Mouse (Mus musculus): ENCODE measurements around the gene Dclre1a. TPM values are rescaled to one million over a fixed set of nuclear protein-coding genes. Genes with fewer than 3 reads are reported as not detected.
A peak's percentile ranks its signal among the peaks of the same experiment; 100 is the strongest.

Dclre1a gene
- polyA plus RNA-seq, 1 experiment: 5.7 TPM

- Histone ChIP-seq H3K4me3 (ENCODE audit: insufficient read depth, low read depth, low read length) (no peak overlapping the region), H3K27me3 (replicated peaks; ENCODE audit: control insufficient read depth, insufficient read depth, low read length) (no peaks in the 10 kb centered on the region), H3K27ac (ENCODE audit: insufficient read depth, low read depth, low read length) (no peak overlapping the region), H3K4me1 (ENCODE audit: control insufficient read depth, insufficient read depth, low read length) (no peaks in the 10 kb centered on the region), H3K36me3 (ENCODE audit: control insufficient read depth, insufficient read depth, low read length) (no peaks in the 10 kb centered on the region; the same call in 1 of the 2 replicates)
- no peak for DNase-seq
- TF ChIP-seq CTCF (conservative IDR thresholded peaks at IDR 0.05; ENCODE audit: insufficient read depth, insufficient read length, low read depth, low read length) (no peak), POLR2A (IDR thresholded peaks at IDR 0.05; ENCODE audit: low read depth, low read length) (no peak)
- 87% methylated on average over 8 of the region's 8 CpGs for WGBS
Measured at GRCm38 (mm10) chr19:56570781-56571180, 22.8 kb upstream of the Dclre1a start.

DNA sequence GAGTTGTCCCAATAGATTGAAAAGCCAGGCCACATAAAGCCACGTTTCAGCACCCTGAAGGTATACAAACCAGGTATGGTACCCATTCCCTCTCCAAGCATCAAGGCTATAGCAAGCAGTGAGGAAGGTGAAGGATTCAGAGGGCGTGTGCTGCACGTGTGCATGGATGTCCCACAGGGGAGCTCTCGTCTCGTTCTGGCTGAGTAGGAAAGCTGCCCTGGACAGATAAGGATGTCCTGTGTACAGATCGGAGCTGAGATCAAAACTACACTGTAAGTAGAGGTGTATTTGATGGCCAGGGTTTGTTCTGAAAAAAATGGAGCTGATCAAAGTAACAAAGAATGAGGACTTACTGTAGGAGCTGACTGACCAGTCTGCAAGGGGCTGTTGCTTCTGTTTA is 18.9 kb upstream of the Dclre1a start:
- no peak overlapping the region for H3K4me3 ChIP-seq (ENCODE audit: insufficient read depth, low read depth, low read length)
- H3K27me3 ChIP-seq (replicated peaks; ENCODE audit: control insufficient read depth, insufficient read depth, low read length): no peaks in the 10 kb centered on the region
- TF ChIP-seq POLR2A (IDR thresholded peaks at IDR 0.05; ENCODE audit: low read depth, low read length) (no peak), CTCF (conservative IDR thresholded peaks at IDR 0.05; ENCODE audit: insufficient read depth, insufficient read length, low read depth, low read length) (no peak)
- H3K27ac ChIP-seq (ENCODE audit: insufficient read depth, low read depth, low read length): no peak overlapping the region
- no peaks in the 10 kb centered on the region for H3K4me1 ChIP-seq (ENCODE audit: control insufficient read depth, insufficient read depth, low read length)
- no peaks in the 10 kb centered on the region for H3K36me3 ChIP-seq (ENCODE audit: control insufficient read depth, insufficient read depth, low read length)
- no peak for DNase-seq
- WGBS: 90% methylated on average over 6 of the region's 6 CpGs

DNA sequence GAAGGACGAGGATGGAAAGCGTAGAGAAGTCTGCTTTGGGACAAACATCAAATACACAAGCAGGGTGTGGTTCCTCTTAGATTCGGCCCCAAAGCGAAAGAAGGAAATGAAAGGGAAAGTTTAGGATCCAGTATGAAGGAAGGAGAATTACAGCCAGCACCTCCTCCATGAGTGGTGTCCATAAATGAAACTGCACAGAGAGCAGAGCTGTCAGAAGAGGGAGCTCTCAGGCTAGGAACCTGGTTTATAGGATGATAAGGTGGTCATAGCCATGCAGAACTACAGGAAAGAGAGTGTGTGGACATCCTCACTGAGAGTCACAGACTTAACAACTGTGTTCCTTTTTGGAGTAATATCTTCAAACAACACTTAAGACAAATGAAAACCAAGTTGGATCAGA is 18.0 kb upstream of the Dclre1a start:
- DNase-seq: peak; percentile 68
- TF ChIP-seq CTCF (conservative IDR thresholded peaks at IDR 0.05; ENCODE audit: insufficient read depth, insufficient read length, low read depth, low read length) (peak; percentile 58), POLR2A (IDR thresholded peaks at IDR 0.05; ENCODE audit: low read depth, low read length) (no peak)
- 63% methylated on average over 4 of the region's 4 CpGs for WGBS

GRCm38 (mm10) chr19:56565358-56565757 is 17.3 kb upstream of the Dclre1a start:
- H3K27me3 ChIP-seq (replicated peaks; ENCODE audit: control insufficient read depth, insufficient read depth, low read length): no peaks in the 10 kb centered on the region
- 64% methylated on average over 6 of the region's 6 CpGs for WGBS
- H3K36me3 ChIP-seq (ENCODE audit: control insufficient read depth, insufficient read depth, low read length): no peaks in the 10 kb centered on the region
- TF ChIP-seq CTCF (conservative IDR thresholded peaks at IDR 0.05; ENCODE audit: insufficient read depth, insufficient read length, low read depth, low read length): peak; percentile 51; the same call in 1 of the 2 replicates
- TF ChIP-seq POLR2A (IDR thresholded peaks at IDR 0.05; ENCODE audit: low read depth, low read length): no peak
- no peak overlapping the region for H3K4me3 ChIP-seq (ENCODE audit: insufficient read depth, low read depth, low read length)
- H3K4me1 ChIP-seq (ENCODE audit: control insufficient read depth, insufficient read depth, low read length): no peaks in the 10 kb centered on the region
- peak; percentile 32 for DNase-seq
- no peak overlapping the region for H3K27ac ChIP-seq (ENCODE audit: insufficient read depth, low read depth, low read length)

More for the DNA sequence above, 18.0 kb upstream of the Dclre1a start:
- Histone ChIP-seq H3K4me1 (ENCODE audit: control insufficient read depth, insufficient read depth, low read length) (no peaks in the 10 kb centered on the region), H3K36me3 (ENCODE audit: control insufficient read depth, insufficient read depth, low read length) (no peaks in the 10 kb centered on the region), H3K27me3 (replicated peaks; ENCODE audit: control insufficient read depth, insufficient read depth, low read length) (no peaks in the 10 kb centered on the region), H3K27ac (ENCODE audit: insufficient read depth, low read depth, low read length) (no peak overlapping the region), H3K4me3 (ENCODE audit: insufficient read depth, low read depth, low read length) (no peak overlapping the region)

- H3K4me3 ChIP-seq (ENCODE audit: insufficient read depth, low read depth, low read length): no peak overlapping the region
- no peak for DNase-seq
- no peak for TF ChIP-seq CTCF (conservative IDR thresholded peaks at IDR 0.05; ENCODE audit: insufficient read depth, insufficient read length, low read depth, low read length)
- no peak for TF ChIP-seq POLR2A (IDR thresholded peaks at IDR 0.05; ENCODE audit: low read depth, low read length)
- no peak overlapping the region for H3K27ac ChIP-seq (ENCODE audit: insufficient read depth, low read depth, low read length)
- H3K36me3 ChIP-seq (ENCODE audit: control insufficient read depth, insufficient read depth, low read length): no peaks in the 10 kb centered on the region
- no peaks in the 10 kb centered on the region for H3K4me1 ChIP-seq (ENCODE audit: control insufficient read depth, insufficient read depth, low read length)
- WGBS: 82% methylated on average over 3 of the region's 3 CpGs
- H3K27me3 ChIP-seq (replicated peaks; ENCODE audit: control insufficient read depth, insufficient read depth, low read length): no peaks in the 10 kb centered on the region
Measured at GRCm38 (mm10) chr19:56563469-56563868, 15.4 kb upstream of the Dclre1a start.

DNA sequence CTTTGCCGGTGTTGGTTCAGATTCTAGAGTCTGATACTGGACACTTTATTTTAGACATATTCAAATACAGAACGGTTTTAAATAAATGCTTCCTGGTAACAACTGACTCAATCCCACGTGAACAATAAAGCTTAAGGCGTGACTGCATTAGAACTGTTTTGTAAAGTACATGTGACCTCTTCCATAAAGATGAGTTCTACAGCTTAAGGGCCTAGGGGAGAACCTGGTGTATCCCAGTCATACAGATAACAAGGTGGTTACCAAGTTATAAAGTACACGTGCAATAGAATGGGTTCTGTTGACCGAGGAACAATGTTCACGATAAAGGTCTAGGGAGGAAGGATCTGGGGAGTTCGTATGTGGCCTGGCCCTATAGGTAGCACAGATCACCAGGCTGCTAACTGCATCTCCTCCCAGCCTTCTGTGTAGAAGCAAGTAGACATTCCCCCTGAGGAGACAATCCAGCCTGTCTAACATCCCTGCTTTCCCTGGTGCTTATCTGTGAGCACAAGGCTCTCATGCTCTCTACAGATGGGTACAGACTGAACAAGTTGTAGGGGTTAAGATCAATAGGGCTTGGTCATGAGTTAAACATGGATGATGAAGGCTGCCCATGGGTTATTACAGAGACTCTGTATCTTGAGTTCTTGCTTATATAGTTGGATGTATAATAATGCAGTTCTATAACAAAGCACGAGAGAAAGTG is 14.6 kb upstream of the Dclre1a start:
- no peak for DNase-seq
- Histone ChIP-seq H3K27me3 (replicated peaks; ENCODE audit: control insufficient read depth, insufficient read depth, low read length) (no peaks in the 10 kb centered on the region), H3K4me3 (ENCODE audit: insufficient read depth, low read depth, low read length) (no peak overlapping the region), H3K4me1 (ENCODE audit: control insufficient read depth, insufficient read depth, low read length) (no peaks in the 10 kb centered on the region), H3K27ac (ENCODE audit: insufficient read depth, low read depth, low read length) (no peak overlapping the region), H3K36me3 (ENCODE audit: control insufficient read depth, insufficient read depth, low read length) (no peaks in the 10 kb centered on the region)
- no peak for TF ChIP-seq CTCF (conservative IDR thresholded peaks at IDR 0.05; ENCODE audit: insufficient read depth, insufficient read length, low read depth, low read length)
- TF ChIP-seq POLR2A (IDR thresholded peaks at IDR 0.05; ENCODE audit: low read depth, low read length): no peak
- WGBS: 88% methylated on average over 9 of the region's 9 CpGs

- no peak for DNase-seq
- H3K27ac ChIP-seq (ENCODE audit: insufficient read depth, low read depth, low read length): no peak overlapping the region
- no peak overlapping the region for H3K4me3 ChIP-seq (ENCODE audit: insufficient read depth, low read depth, low read length)
- H3K27me3 ChIP-seq (replicated peaks; ENCODE audit: control insufficient read depth, insufficient read depth, low read length): no peaks in the 10 kb centered on the region
- no peak for TF ChIP-seq POLR2A (IDR thresholded peaks at IDR 0.05; ENCODE audit: low read depth, low read length)
- no peak for TF ChIP-seq CTCF (conservative IDR thresholded peaks at IDR 0.05; ENCODE audit: insufficient read depth, insufficient read length, low read depth, low read length)
- peaks cover 1% of the 10 kb centered on the region; the same call in 1 of the 2 replicates for H3K36me3 ChIP-seq (ENCODE audit: control insufficient read depth, insufficient read depth, low read length)
- no peaks in the 10 kb centered on the region for H3K4me1 ChIP-seq (ENCODE audit: control insufficient read depth, insufficient read depth, low read length)
- WGBS: 79% methylated on average over 5 of the region's 5 CpGs
Measured at GRCm38 (mm10) chr19:56555972-56556371, 8.0 kb upstream of the Dclre1a start.
